Mouse (Mus musculus): ENCODE data around the gene Abhd12b.
A peak's percentile ranks its signal among the peaks of the same experiment; 100 is the strongest.

Abhd12b gene

DNA sequence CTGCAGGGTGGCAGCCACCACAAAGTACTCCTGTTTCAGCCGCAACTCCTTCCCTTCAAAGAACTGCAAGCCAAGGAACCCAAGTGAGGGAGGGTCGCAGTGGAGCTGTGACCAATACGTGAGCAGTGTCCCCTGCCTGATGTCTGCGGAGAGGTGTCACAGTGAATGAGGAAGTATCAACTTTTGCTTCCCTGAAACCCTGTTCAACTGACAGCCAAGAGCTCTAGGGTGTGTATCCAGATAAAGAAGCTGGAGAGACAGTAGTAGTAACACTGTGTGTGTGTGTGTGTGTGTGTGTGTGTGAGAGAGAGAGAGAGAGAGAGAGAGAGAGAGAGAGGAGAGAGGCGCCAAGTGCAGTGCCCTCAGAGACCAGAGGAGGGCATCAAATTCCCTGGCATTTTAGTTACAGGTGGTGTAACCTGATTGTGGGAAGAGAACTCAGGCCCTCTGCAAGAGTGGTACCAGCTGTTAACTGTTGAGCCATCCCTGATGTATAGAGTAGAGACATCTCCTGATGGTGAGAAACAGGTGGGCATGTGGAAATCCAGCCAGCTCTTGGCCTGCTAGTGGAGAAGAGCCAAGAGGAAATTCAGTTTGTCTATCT, 48.1 kb downstream of the Abhd12b start:
- no peak for DNase-seq (ENCODE audit: low read depth, low spot score)

DNA sequence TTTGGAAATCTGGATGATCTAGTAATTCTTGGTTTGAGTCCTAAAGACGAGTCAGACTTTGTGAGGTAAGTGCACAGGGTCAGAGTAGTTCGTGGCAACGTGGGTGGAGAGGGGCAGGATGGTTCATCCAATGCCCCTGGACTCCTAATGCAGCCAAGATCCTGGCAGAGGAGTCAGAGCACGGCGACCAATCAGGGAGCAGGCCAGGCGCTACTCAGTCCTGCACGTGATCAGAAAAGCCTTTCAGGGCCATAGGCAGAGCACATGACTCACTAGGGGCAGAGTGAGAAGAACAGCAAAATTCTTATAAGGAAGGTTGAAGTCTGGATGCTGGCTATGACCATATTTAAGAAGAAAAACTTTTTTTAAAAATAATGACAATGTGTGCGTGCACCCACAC, 50.5 kb downstream of the Abhd12b start:
- no peak for DNase-seq (ENCODE audit: low read depth, low spot score)

DNA sequence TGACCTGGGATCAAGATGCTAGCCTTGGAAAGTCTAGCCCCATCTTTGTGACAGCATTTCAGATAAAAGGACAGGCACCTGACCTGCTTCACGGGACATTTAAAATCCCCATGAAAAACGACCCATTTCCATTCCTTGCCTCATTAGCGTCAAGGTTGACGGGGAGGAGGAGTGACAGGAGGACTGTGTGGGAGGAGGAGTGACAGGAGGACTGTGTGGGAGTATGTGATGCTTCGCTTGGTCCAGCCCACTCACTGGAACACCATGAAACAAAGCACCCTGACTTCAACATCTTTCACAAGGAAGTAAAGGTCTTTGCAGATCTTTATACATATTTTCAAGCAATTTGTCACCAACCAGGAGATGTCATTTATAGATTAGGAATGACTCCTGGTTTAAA, 54.3 kb downstream of the Abhd12b start:
- no peak for DNase-seq (ENCODE audit: low read depth, low spot score)

DNA sequence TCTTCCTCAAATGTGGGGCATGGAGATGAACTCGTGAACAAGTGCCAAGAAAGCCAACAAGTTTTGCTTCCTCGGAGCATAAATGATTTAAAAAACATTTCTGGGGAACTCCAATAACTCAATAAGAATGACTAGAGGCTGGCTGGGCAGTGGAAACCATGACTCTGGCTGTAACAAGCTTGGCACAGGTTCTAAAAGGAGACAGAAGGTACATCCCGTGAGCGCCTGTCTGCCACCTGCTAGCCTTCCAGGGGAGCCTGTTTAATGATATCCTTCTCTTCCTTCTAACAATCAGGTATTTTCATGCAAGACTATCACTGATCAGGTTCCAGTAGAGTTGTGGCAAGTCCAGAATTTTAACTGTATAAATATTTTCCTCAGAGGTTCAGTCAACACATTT, 58.6 kb downstream of the Abhd12b start:
- no peak for DNase-seq (ENCODE audit: low read depth, low spot score)

DNA sequence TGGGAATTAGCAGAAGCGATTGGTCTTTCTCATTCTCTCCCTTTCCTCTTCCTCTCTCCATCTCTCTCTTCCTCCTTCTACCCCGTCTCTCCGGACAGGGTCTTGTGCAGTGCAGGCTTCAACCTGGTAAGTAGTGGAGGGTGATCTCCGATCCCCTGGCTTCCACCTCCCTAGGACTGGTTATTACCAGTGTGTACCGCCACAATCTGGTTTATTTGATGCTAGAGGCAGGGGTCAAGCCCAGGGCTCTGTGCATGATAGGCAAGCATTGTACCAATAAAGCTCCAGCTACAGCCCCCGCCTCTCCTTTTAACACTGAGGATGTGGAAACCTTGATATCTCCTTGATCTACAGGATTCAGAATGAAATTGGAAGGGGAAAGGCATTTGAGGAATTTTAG, 59.7 kb downstream of the Abhd12b start:
- peak; percentile 62 for DNase-seq (ENCODE audit: low read depth, low spot score)

DNA sequence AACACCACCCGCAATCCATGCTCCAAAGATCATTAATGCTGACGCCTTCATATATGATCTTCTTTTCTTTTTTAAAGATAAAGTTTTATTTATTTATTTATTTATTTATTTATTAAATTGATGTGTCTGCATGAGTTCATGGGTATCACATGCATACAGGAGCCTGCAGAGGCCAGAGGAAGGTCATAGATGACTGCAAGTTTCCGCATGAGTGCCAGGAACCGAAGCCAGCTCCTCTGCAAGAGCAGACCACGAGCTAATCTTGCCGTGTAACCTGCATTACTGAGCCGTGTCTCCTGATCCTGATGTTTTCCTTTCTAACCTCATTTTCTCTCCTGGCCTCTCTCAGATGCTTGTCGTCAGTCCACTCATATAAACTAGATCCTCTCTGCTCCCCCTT, 60.3 kb downstream of the Abhd12b start:
- no peak for DNase-seq (ENCODE audit: low read depth, low spot score)

DNA sequence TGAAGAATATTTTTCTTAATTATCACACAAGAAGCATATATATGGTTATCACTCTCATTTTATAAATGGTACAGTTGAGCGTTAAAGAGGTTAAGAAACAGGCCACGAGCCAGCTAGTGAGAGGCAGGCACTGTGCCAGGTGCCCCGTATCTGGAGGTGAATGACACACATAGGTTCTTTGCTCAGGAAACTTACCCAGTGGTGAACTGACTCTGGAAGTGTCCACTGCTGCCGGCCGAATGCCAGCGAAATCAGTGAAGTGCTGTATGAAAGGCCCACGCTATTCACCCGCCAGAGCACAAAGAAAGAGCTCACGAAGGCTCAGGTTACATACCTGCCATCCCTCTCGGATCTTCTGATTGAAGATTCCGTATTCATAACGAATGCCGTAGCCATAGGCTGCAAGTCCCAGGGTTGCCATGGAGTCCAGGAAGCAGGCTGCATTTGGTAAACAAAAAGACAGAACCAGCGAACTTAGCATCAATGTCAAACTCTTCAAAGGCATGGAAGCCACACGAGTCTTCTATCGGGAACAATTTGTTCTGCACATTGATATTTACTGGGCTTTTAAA, 62.4 kb downstream of the Abhd12b start:
- DNase-seq (ENCODE audit: low read depth, low spot score): no peak

DNA sequence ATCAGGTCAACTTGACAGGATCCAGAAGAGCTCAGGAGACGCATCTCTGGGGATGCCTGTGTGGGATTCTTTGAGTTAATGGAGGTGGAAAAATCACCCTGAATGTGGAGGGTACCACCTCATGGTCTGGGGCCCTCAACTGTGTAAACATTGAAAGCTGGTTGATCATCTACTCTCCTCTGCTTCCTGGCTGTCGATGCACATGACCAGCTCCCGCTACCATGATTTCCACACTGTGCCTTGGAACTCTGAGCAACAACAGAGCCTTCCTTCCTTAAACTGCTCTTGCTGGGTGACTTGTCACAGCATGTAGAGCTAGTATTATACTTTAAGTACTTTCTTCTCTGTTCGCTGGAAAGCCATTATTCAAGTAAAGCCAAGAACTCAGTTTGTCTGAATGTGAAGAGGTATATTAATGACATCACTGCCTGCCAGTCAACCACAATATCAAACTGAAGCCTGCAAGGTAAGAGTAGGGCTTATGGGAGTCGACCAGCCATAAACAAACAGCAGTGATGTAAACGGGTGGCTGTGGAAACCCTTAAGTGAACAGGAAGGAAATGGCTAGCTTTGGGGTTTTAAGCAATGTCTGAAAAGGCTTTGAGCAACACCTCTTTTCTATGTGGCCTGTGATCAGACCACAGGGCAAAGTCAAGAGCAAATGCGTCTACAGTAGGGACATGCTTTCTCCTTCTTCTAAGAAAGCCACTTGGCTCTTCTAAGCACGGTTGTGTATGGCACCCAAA, 65.0 kb downstream of the Abhd12b start:
- DNase-seq (ENCODE audit: low read depth, low spot score): no peak

DNA sequence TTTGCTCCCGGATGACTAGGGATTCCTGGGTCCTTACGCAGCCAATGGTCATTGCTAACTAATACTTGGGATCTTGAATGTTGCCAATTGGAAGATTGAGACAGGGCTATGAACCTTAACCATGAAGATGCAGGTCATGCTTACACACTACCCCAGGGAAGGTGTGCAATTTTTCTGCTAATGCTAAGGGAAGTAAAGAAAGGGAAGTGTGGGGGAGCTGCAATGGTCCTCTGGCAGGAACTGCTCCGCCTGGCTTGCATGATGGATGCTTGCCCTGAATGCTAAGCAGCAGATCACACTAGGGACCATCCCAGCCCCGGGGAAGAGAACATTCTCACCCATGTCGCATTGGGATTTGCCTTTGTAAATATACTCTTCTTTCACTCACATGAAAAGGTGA, 67.5 kb downstream of the Abhd12b start:
- no peak for DNase-seq (ENCODE audit: low read depth, low spot score)

DNA sequence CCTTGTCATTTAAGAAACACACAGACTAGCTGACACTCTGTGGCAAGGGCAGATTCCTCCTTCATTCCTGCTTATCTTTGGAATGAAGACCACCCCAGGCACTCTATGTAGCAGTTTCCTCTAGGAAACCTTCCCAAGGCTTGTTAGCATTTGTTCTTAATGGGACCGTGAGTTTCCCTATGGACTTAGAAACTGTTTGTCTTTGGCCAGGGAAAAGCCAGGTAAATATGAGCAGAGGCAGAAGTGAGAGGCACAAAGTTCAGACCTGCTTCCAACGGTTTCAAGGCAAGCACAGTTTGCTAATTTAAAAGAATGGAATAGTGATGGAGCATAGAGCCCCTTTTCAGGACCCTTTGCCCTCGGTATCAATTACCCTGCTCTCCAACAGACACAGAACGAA, 69.4 kb downstream of the Abhd12b start:
- no peak for DNase-seq (ENCODE audit: low read depth, low spot score)

DNA sequence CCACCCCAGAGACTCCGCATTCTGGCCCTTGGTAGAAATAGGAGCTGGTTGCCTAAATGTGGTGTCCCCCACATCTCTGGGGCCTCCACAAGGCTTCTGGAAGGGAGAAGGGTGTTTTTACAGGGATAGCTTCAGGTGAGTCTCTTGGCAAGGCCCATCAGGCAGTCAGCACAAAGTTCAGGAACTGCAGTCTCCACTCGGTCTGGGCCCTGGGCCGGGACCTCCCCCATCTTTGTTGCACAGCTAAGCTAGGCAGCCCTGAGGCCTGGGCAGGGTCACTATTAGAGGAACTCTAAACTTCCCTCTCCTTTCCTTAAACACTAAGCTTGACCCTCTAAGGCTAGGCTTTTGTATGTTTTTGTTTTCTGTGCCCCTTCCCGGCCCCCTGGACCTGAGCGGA, 72.7 kb downstream of the Abhd12b start:
- no peak for DNase-seq (ENCODE audit: low read depth, low spot score)

DNA sequence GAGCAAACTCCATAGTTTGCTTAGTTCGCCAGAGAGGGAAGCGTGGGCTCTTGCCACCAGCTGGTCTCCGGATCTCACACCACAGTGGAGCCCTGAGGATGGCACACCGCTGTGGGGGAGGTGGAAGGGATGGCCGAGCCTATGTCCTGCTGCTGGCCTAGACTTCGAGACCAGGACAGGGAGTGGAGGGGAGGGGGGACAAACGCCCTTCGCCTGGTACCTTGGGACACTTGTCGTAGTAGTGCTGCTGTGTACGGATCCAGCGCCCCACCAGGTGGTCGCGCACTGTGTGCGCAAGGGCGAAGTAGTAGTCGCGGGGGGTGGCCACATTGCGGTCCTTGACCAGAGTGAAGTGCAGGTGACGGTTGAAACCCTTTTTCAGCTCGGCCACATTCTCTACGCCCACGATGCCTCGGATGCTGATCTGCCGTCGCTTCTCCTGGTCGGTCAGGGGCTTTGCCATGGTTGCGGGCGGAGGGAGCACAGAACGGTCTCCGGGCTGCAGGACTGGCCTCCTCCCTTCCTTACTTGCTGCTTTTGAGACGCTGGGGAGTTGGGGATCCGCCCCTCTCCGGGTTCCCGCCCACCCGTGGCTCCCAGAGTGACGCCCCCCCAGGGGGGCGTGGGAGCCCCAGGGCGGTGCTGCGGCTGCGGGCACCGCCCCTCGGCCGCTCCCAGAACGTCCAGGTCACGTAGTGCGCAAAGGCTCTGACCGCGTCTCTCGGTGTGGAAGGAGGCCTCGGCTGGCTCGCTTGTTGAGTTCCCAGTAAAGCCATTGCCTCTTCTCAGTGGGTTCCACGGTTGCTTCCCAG, 73.4 kb downstream of the Abhd12b start:
- DNase-seq (ENCODE audit: low read depth, low spot score): peak; percentile 58

DNA sequence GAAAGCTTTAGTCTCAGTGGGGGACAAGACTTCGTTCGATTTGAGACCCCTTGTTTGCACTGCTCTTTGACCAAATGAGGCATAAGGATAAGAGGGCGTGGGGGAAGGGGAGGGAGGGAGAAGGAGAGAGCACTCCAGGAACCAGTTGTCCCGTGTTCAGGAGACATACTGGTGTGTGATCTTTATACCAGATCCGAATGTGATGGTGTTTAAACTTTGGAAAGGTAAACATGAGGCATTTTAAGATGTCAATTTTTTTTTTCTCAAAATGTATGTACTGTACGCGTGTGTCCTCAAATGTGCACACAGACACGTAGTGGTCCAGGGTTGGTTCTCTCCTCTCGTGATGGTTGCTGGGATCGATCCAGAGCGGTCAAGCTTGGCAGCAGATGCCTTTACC, 74.2 kb downstream of the Abhd12b start:
- DNase-seq (ENCODE audit: low read depth, low spot score): no peak

DNA sequence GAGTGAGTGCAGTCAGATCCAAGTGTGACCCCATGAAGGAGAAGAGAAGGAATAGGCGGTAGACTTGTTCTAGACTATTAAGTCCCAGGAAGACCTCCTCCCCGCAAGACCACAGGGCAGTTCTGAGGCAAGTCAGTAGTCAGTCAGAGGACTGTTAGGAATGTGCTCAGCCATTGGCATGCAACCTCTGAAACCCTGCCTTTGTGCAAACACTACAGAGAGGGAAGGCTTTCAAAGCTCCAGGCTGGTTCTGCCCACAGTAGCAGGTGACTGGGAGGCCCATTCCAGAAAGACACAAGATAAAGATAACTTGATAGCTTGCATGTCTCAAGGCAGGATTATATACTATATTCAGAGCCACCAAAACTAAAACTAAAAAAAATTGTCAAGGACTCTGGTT, 77.4 kb downstream of the Abhd12b start, which contains the start of gene Pygl:
Gene Pygl (minus strand): TSS at position 195 of the 400 bp plus-strand sequence.
- DNase-seq (ENCODE audit: low read depth, low spot score): no peak

DNA sequence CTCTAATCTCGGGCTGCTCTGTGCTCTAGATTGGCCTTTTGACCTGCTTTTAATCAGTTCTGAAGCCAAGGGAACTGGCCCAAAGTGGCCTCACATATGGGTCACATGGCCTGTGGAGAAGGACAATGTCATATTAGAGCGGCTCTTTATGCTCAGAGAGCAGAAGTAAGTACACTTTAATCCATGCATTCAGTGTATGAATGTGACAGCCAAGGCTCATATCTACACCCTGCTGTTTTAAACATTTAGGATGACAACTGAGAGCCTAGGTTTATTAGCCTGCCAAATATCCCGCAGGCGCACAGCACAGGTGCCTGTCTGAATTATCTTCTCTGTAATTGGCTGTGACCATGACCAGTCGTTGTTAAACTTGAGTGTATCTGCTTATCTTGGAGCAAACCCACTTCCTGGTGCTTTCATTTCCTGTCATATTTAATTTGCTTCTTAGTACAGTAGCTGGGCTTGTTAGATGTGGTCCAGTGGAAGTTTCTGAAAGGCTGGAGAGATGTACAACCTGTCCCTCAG, 78.1 kb downstream of the Abhd12b start:
- DNase-seq (ENCODE audit: low read depth, low spot score): no peak
